Mouse (Mus musculus): ENCODE data around the gene Rilp.

Gene Rilp

DNA sequence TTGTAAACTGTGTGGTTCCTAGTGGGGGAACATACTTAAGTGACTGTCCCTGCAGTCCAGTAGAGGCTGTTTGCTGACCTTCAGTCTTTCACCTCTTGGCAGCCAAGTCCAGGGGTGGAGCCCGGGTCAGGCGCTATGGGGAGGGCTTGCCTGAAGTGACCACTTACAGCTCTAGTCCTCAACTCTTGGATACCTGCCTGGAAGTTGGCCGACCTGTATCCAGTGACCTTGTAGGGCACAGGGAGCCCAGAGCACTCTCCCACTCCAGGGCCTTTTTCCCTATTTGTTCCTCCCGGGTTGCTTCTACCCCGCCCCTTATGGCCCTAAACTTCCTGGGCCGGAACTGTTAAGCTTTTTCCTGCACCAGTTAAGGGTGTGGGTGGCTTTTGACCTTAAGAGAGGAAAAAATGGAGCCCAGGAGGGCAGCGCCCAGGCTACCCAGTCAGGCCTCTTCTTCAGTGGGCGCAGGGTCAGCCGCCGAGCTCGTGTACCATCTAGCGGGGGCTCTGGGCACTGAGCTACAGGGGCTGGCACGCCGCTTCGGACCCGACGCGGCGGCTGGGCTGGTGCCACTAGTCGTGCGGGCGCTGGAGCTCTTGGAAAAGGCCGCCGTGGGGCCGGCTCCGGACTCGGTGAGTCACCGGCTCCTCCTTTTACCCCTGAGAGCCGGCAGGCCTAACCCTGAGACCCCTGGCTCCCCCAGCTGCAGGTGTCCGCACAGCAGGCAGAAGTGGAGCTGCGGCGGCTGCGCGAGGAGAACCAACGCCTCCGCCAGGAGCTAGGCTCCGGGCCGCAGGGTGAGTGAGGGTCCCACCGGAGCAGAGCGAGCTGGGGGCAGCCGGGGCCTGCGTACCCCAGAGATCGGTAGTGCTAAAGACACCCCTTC, at the start of gene Rilp:
Gene Rilp (plus strand): TSS at position 354 of the 886 bp plus-strand sequence.
- TF ChIP-seq GATA4 (IDR thresholded peaks at IDR 0.05; ENCODE audit: insufficient replicate concordance, low read length), result no peak

DNA sequence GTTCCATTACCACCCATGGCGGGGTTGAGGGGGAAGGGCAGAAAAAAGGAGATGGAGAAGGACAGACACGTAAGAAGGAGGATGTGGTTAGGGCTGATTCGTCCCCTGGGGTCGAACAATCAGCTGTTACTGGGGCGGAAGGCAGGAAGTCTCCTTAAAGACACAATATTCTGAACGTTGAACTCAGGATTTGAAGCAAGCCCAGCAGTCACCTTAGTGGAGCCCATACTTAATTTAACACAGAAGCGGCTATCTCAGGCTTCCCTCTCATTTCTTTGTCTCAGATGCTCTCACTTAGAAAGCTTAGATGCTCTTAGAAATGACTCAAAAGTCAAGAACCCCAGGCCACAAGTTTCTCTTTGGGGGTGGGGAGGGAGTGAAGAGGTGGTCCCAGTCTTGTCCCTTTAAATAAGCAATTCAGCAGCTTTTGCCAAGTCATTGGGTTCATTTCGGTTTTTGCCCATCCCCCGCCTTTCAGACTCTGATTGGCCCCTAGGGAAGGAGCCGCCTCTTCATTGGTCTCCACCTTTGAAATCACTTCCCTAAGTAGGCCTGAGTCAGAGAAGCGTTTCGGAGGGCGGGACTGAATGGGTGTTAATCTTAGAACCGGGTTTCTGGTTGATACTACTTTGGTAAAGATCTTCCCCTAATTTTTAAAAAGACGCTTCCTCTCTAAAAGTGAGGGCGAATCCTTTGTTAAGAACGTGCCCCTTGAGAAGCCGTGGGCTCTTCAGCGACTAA, 49.6 kb upstream of the Rilp start:
- no peak for TF ChIP-seq GATA4 (IDR thresholded peaks at IDR 0.05; ENCODE audit: insufficient replicate concordance, low read length)

DNA sequence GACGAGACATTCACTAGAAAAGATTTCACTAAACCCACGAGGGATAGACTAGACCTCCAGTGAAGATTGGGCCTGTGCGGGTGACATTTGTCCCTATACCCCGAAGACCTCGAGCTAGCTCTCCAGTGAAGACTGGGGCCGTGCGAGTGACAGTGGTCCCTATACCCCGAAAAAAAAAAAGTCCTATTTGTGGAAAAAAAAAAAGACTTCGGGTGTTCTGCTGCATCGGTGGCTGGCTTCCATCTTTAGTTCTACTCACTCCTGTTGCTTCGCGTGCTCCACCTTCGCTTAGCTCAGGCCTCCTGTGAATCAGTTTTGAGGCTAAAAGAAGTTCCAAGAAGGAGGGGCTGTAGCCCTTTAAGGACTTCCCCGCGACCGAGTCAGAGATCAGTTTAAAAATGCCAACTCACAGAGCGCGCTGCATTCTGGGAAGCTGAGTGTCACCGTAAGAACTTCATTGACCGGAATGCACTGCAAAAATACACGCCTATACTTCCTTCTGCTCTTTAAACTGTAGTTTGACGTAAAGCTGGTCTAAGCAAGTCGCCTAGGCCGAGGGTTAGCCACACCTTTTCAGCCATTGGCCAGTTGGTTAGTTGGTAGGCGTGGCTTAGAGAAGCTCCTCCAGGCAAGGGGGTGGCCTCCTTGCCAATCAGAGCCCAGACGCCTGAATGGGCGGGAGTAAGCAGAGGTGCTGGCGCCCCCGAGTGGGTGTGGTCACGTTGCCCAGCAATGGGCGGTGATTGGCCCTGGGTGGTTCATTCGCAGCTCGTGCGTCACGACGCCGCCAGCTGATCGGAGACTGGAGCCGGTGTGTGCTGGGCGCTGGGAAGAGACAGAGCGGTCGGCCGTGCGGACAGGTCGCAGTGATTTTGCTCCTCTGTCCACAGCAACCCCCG, 48.8 kb upstream of the Rilp start, which contains the start of gene Tlcd2:
Gene Tlcd2 (plus strand): TSS at position 872 of the 899 bp plus-strand sequence.
- no peak for TF ChIP-seq GATA4 (IDR thresholded peaks at IDR 0.05; ENCODE audit: insufficient replicate concordance, low read length)

DNA sequence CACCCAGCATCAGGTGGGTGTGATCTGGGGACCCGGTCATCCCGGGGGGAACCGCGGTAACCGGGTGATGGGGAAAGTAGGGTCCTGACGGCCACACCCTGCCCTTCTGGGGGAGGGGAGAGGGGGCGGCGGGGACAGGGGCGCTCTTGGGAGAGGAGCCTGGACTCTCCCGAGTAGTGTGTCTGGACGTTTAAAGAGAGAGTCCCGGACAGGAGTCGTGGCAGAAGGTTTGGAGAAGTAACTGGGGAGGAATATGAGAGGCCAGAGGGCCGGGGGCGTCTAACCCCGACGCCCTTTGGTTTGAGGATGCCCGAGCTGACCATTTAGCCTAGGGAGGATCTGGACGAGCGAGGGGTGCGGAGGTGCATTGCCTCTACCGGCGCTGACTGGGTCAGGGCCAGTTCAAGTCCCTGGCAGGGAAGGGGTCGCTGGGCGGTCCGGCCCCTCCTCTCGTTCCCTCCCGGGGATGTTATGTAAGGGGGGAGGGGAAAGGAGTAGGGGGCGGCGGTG, 48.1 kb upstream of the Rilp start:
- TF ChIP-seq GATA4 (IDR thresholded peaks at IDR 0.05; ENCODE audit: insufficient replicate concordance, low read length), result no peak

DNA sequence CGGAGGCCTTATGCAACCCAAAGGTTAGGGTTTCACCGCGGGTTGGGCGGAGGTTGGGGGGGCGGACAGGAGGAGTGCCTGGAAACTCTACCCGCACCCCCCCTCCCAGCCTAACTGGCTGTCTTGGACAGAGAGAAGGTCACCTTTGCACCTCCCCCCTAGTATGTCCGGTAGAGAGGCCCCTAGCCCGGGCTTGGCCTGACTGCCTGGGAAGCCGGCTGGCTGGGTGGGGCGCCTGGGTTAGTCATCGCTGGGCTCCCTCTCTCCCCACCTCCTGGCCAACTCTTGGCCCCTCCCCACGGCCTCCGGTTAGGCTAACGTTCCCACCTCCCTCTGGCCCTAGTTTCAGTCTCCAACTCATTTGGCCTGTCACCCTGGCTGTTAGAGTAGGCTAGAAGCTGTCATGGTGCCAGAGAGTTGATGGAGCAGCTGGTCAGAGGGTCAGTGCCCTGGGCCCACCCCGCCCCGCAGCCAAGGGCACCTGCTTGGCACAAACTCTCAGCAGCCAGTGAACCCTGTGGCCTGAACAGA, 47.6 kb upstream of the Rilp start:
- no peak for TF ChIP-seq GATA4 (IDR thresholded peaks at IDR 0.05; ENCODE audit: insufficient replicate concordance, low read length)

DNA sequence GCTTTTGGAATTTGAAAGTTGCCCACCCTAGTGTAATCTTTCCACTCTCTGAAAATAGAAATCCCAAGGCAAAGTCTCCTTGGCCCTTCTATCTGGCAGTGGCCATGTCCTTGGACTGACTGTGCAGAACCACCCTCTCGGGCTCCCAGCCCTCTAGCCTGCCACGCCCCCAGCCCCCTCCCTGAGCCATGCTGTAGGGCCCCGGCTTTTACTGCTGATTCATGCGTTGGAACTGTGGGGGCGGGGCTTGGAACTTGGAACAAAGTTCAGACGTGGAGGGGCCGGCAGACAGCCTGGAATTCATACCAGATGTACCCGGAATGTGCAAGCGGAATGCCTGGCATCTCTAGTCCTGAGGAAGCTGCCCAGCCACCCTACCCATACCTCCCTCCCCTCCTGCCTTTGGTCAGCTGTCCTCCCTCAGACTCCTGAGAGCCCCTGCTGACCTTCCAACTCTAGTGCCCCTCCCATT, 47.0 kb upstream of the Rilp start:
- TF ChIP-seq GATA4 (IDR thresholded peaks at IDR 0.05; ENCODE audit: insufficient replicate concordance, low read length), result no peak

DNA sequence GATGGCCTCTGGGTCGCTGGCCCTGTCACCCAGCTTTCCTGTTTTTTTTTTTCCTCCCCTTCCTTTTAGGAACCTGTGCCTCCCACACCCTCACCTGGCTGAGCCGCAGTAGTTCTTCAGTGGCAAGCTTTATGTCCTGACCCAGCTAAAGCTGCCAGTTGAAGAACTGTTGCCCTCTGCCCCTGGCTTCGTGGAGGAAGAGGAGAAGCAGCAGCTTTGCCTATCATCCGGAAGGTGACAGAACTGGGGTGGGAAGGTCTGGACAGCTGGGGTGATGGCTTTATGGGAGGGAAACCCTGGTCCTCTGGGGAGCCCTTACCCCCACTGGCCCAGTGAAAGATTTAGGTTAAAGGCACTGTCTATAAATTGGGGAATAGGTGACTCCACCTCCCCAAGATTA, 46.3 kb upstream of the Rilp start:
- TF ChIP-seq GATA4 (IDR thresholded peaks at IDR 0.05; ENCODE audit: insufficient replicate concordance, low read length), result no peak

DNA sequence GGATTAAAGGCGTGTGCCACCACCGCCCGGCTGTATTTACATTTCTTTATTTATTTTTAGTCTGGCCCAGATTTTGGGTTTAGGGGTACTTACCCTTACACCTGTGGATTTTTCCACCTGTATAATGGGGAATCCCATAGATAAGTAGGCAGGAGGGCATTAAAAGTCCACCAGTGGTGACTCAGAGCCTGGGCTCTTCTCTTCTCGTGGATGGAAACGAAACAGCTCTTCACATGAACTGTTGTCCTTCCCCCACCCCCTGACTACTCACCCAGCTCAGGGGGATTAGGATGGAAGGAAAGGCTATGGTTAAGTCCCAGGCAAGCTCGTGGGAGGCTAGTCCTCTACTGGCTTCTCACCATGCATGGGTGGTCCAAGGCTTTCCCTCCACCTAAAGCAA, 45.5 kb upstream of the Rilp start:
- no peak for TF ChIP-seq GATA4 (IDR thresholded peaks at IDR 0.05; ENCODE audit: insufficient replicate concordance, low read length)

DNA sequence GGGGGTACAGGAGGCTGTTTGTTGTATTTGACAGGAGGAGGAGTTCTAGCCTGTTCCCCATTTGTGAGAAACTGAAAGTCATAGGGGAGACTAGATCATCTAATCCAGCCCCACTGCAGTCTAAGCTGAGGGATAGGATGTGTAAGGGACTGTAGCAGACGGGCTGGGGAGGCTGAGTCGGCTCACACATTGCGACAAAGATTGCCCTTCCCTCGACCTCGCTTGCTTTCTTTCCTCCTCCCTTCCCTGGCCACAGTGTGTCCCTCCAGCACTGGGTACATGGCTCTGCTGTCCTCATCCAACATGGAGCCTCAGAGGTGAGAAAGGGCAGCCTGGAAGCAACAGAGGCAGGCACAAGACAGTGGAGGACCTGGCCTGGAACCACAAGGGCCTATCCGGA, 44.8 kb upstream of the Rilp start:
- TF ChIP-seq GATA4 (IDR thresholded peaks at IDR 0.05; ENCODE audit: insufficient replicate concordance, low read length), result no peak

GRCm38 (mm10) chr11:75466731-75467505, 43.0 kb upstream of the Rilp start:
- TF ChIP-seq GATA4 (IDR thresholded peaks at IDR 0.05; ENCODE audit: insufficient replicate concordance, low read length), result no peak

DNA sequence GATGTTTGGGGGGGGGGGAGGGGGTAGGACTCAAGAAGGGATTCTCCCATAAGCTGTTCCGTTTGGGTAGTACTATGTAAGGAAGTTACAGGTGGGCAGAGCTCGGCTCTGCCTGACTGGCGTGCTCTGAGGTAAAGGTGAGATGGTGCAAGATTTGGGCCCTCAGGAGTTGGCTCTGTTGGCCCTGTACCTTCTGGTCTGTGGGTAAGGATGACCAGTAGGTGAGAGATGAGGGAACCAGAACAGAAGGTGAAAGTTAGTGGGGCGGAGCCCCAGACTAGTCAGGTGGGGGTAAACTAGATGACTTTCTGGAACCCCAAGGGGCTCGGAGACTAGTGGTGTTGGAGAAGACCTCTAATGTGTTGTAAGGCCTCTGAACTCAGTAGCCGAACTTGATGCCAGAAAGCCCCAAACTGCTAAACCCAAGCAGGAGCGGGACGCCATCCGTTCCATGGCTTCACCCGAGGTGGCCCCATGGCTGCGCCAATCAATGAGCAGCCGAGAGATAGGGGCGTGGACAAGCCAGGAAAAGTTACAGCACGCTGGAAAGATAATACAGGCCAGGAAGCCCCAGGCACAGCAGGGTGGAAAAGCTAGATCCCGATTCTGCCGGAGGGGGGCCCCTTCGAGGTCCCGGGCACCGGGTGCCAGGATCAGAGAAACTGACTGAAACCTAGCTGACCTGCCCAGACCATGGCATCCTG, 42.2 kb upstream of the Rilp start:
- peak; percentile 94; the same call in 1 of the 2 replicates for TF ChIP-seq GATA4 (IDR thresholded peaks at IDR 0.05; ENCODE audit: insufficient replicate concordance, low read length)

DNA sequence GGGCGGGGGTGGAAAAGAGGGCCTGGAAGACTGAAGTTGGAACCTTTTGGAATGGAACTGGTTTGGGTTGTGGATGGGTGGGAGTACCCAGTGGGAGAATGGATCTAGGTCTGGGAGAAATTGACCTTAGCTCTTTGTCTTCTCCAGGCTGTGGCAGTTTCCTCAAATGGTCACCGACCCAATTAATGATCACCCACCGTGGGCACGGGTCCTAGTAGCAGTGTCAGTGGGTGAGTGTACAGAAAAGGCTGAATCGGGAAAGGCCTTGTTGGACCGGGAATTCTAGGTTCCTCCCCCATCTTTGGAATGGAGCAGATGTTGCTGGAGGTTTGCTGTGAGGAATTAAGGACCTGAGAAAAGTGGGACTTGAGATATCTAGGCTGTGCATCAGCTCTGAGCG, 41.5 kb upstream of the Rilp start:
- no peak for TF ChIP-seq GATA4 (IDR thresholded peaks at IDR 0.05; ENCODE audit: insufficient replicate concordance, low read length)

GRCm38 (mm10) chr11:75469261-75469660, 40.6 kb upstream of the Rilp start:
- TF ChIP-seq GATA4 (IDR thresholded peaks at IDR 0.05; ENCODE audit: insufficient replicate concordance, low read length), result no peak
